Mouse (Mus musculus) embryo, embryonic 11 days (tissue): ENCODE measurements at regions not wholly inside any gene's neighbourhood (a gene's known extent, or its start where the extent isn't known, plus 50 kb on each side); places are given as distances from the start of the nearest gene placed in this dataset.

ENCODE experiments used
- DNase-seq: peaks from one replicate; pipeline ENCODE4 v3.0.0-alpha.2; 2015

GRCm38 (mm10) chr8:10707122-10707521 lies 301.1 kb downstream of the Irs2 start:
- DNase-seq = no peak

- no peak for DNase-seq
These were observed 302.3 kb downstream of the Irs2 start for GRCm38 (mm10) chr8:10705909-10706308.

GRCm38 (mm10) chr8:10702755-10703154 lies 305.5 kb downstream of the Irs2 start:
- no peak for DNase-seq

- DNase-seq = no peak
These were observed 306.0 kb downstream of the Irs2 start for GRCm38 (mm10) chr8:10702248-10702647.

GRCm38 (mm10) chr8:10701648-10702061 lies 306.6 kb downstream of the Irs2 start:
- DNase-seq = no peak

GRCm38 (mm10) chr8:10701226-10701625 lies 307.0 kb downstream of the Irs2 start:
- no peak for DNase-seq

GRCm38 (mm10) chr8:10699669-10700068 lies 308.6 kb downstream of the Irs2 start:
- DNase-seq = no peak

- no peak for DNase-seq
These were observed 313.1 kb downstream of the Irs2 start for GRCm38 (mm10) chr8:10695181-10695580.

- no peak for DNase-seq
These were observed 317.6 kb downstream of the Irs2 start for GRCm38 (mm10) chr8:10690659-10691058.

GRCm38 (mm10) chr8:10689881-10690280 lies 318.4 kb downstream of the Irs2 start:
- no peak for DNase-seq

- DNase-seq = no peak
These were observed 320.2 kb downstream of the Irs2 start for GRCm38 (mm10) chr8:10687867-10688561.
